Mouse (Mus musculus): ENCODE measurements around the gene Ldlrad3.

DNA sequence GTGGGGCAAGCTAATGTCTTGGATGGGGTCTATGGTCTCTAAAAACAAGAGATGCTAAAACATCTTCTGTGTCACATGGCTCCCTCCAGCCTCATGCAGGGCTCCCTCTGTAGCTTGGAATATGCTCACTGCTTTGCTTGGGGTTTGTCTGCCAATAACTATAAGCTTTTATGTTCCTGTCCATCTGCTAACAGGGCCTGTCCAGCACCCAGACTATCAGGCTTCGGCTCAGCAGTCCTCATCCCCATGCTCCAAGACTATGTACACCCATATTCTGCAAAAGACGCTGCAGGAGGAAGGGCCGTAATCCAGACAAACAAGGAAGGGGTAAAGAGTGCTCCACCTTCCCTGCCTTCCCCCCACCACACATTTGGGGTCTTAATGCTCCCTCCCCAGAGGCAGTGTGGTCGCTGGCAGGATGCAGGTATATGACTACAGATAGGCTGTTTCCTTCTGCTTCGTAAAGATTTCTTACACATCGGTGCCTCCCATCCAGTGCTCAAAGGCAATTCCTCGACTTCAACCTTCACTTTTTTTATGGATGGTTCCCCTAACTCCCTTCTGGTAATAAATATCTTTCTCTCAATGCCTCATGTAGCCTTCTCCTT lies 123.2 kb downstream of the Ldlrad3 start:
- TF ChIP-seq CTCF (IDR thresholded peaks at IDR 0.05; ENCODE audit: low read depth) = no peak
- no peak for TF ChIP-seq EP300 (IDR thresholded peaks at IDR 0.05; ENCODE audit: low read depth)

Data from liver, postnatal 0 days (tissue).